Mouse (Mus musculus): ENCODE measurements at regions not wholly inside any gene's neighbourhood (a gene's known extent, or its start where the extent isn't known, plus 50 kb on each side); places are given as distances from the start of the nearest gene placed in this dataset.

DNA sequence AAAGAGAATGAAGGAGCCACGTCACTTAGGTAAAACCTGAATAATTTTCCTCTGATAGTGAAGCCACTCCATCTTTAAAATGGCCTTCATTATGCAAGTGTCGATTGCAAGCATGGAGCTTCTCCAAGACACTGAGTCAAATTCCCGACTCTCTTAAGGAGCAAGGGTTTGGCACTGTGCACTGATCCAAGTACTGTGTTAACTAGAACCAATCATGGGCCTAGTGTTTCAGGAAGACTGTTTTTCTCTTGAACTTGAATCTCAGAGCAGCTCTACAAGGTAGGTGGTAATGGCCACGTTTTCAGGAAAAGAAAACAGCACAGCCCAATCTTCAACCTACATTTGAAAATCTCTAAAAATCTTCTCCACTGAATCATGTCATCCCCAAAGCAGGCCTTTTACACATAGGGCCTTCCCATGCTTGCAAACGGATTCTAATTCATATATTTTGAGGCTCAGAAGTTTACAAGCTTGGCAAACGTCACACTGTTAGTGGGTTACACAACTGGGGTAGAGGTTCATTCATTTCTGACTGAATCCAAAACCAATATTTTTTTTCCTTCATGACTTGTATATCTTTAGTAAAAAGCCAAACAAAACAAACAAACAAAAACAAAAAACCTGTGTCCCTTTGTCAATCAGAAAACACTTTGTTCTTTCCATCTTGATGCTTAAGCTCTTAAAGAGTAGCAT lies 342.2 kb upstream of the Zfp462 start:
- no peak for DNase-seq (ENCODE audit: low spot score)

DNA sequence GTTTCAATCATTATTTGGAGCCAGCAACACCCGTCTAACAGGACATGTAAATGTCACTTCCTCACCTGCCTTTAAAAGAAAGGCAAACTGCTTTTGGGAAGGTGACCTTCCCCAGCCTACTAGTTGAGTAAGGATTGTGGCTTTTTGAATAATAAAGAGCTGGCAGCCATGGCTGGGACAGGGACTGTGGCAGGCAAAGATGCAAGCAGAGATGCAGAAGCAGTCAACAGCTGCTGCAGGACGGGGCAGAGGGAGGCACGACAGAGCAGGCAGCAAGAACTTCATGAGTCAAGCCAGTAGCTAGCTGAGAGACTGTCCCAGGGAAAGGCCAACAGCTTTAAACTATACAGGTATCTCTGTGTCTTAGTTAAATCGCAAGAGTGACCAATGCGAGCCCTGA lies 334.7 kb upstream of the Zfp462 start:
- no peak for DNase-seq (ENCODE audit: low spot score)

GRCm38 (mm10) chr4:54611990-54612980 lies 332.6 kb upstream of the Zfp462 start:
- DNase-seq (ENCODE audit: low spot score), result no peak

- DNase-seq (ENCODE audit: low spot score), result no peak
Observed at GRCm38 (mm10) chr4:54613076-54613475, 331.8 kb upstream of the Zfp462 start.

- DNase-seq (ENCODE audit: low spot score), result no peak
Observed at GRCm38 (mm10) chr4:54613611-54614010, 331.2 kb upstream of the Zfp462 start.

DNA sequence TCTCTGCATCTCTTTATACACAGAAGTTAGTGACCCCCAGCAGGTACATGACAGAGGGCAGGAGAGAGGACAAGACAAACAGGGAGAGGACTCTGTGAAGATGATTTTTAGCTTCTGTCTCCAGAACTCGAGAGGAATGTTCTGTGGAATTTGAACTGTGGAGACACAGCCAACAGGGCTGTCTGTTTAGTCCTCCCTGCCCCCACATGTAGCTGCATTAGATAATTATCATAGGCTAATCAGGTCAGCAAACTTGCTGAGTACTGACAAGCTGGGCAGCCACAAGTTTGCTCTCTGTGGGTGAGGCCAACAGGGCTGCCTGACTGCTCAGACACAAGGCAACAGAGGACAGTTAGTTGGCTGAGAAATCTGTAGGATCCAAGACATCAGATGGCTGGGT lies 329.0 kb upstream of the Zfp462 start:
- no peak for DNase-seq (ENCODE audit: low spot score)

DNA sequence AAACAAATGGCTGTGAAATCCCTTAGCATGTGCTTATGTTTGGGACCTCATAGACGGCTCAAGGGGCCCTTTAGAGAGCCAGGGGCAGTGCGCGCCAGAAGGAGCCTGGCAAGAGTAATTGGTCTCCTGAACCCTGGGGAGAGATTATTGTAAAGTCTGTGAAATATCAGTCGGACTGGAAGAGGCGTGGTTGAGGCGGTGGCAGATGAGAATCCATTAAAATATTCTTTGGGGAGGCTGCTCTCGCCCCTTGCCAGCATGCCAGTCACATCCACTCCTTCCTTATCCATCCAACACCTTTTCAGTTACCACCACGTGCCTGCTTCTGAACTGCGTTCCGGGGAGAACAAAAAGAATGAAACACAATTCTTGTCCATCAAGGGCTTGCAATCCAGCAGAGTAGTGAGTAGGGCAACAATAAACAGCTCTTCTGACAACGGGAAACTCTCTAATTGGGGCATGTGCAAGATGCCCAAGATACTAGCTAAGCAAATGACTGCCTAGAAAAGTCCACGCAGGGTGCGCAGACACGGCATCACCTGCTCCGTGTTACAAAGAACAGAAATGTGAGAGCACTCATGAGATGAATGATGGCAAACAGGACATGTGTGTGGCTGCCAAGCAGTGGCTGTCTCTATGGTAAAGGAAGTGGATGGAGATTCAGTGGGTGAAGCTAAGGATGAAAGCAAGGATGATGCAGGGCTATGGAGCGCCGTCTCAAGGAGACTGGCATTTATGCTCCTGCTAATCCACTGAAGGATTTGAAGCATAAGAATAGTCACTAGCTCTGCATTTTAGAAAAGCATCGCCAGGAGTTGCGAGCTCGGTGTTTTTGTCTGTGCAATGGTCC lies 320.6 kb upstream of the Zfp462 start:
- DNase-seq (ENCODE audit: low spot score), result no peak

- DNase-seq (ENCODE audit: low spot score), result no peak
Observed at GRCm38 (mm10) chr4:54636986-54637641, 307.7 kb upstream of the Zfp462 start.

DNA sequence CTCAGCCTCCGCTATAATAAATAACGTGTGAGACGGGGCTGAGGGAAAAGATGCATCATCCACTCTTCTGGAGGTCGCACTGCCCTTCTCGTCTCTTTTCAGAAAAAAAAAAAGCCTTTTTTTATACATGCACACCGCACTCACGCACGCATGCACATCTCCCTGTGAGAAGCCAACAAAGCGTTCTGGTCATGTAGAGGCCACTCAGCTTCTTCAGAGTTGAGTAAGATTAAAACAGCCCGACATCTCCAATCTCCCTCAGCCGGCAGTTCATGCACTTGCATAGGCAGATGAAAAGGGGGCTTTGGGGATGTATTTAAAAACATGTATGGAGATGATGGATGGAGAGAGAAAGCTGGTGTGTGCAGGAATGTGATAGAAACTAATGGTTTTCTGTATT lies 298.8 kb upstream of the Zfp462 start:
- DNase-seq (ENCODE audit: low spot score), result no peak

- no peak for DNase-seq (ENCODE audit: low spot score)
Observed at GRCm38 (mm10) chr4:54646459-54646858, 298.4 kb upstream of the Zfp462 start.

GRCm38 (mm10) chr4:54648254-54648653 lies 296.6 kb upstream of the Zfp462 start:
- DNase-seq (ENCODE audit: low spot score), result no peak

GRCm38 (mm10) chr4:54651646-54652110 lies 293.2 kb upstream of the Zfp462 start:
- no peak for DNase-seq (ENCODE audit: low spot score)

- DNase-seq (ENCODE audit: low spot score), result no peak
Observed at GRCm38 (mm10) chr4:54652111-54653021, 292.5 kb upstream of the Zfp462 start.

DNA sequence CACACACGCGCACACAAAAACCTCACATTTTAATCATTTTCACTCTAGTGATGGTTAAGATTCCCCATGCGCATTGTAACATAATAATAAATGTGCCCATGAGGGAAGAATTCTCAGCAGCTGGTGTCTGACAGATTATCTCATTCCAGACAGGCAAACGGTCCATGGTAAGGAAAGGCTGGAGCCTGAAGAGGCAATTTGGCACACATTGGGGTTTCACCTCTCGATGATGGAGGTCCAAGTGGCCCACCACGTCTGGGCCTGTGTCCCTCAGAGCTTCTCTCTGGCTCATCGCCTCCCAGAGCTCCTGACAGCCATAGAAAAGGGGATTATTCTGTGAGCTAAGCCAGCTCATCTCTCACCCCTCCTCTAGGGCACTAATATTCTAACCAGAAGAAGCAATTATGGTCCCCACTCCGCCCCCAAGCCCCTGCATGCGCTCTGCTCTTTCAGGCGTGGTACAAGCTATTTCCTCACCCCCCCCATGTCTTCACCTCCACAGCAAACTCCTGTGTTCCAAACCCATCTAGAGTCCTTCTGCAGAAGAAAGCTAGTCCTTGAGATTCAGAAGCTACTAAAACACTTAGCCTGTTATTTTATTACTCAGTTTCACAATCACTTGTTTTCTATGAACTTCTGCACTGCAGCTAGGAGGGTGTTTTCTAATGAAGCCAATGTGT lies 291.6 kb upstream of the Zfp462 start:
- DNase-seq (ENCODE audit: low spot score), result no peak

Measured in ovary, postnatal 14 days (tissue).